Mouse (Mus musculus) v-Abl transformed pro-B cells (cell line): ENCODE measurements around the gene Trmt112.

Experiments used
- in situ Hi-C, 2 experiments: fragments of 400-800 bp; cut with MboI; formaldehyde crosslinking; loops; one replicate each; pipeline ENCODE4 v1.15.1; 2025; ENCODE audit not compliant: unreplicated experiment in 2 of 2

Trmt112 gene

DNA sequence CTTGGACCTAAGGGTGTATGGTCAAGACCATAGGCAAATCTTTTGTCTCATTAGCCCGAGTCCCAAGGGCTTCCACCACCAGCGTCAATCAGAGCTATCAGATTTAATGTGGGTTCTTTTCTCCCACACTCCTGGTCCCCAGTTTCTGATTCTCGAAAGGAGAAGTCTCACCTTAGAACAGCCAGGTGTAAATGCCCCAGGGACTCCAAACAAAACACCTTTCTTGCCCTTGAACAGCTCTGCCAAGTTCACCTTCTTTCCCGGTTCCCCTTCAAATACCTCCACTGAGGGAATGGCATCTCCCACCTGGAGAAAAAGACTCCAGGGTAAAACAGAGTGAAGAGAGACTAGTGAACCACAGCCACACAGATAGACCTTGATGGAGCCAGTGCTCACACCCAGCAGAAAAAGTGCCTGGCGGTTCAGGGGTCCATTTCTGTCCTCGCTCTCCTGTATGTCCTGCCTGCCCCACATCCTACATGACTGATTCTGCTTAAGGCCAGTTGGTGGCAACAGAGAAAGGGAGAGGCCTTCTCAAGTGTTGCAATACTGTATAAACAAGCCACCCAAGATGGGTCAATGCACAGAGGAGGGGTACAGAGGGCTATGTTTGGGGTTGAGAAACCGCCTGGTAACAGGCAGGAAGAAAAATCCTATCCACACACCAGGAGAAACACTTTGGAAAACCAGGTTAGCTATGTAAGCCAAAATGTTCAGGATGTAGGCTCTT lies 1.5 kb upstream of the Trmt112 start:
- in situ Hi-C loops: no loop called here

DNA sequence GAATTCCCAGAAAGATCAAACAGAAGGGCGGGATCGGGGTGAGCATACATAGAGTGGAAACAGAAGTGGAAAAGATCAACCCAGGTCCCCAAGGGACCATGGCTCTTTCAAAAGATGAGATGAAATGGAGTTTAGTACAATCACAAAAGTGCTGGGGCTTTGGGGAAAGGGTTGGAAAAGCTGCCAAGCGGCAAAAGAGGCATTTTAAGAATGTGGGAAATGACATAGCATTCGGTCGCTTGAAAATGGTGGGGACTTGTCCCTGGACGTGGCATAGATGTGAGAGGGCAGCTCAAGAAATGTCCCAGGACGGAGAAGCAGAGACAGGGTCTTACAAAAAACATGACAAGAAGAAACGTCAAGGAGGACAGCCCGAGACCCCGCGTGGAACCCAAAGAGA lies 477 bp upstream of the Trmt112 start:
- in situ Hi-C loops: no loop called here

DNA sequence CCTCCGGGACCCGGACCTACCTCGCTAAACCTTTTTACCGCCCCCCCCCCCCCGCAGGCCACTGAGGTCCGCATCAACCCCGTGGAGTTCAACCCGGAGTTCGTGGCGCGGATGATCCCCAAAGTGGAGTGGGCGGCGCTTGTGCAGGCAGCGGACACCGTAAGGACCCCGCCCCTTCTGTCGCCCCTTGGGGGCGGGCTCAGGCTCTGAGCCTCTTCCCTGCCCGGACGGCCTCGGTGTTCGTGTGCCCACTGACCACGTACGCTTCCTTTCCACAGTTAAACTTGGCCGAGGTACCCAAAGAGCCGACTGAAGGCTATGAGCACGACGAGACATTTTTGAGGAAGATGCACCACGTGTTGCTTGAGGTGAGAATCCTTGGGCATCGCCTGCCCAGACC lies 808 bp downstream of the Trmt112 start:
- in situ Hi-C loops: loop anchor here (5.0 kb wide), 1 partner anchor 38 kb away; no protein-coding TSS in a partner anchor

DNA sequence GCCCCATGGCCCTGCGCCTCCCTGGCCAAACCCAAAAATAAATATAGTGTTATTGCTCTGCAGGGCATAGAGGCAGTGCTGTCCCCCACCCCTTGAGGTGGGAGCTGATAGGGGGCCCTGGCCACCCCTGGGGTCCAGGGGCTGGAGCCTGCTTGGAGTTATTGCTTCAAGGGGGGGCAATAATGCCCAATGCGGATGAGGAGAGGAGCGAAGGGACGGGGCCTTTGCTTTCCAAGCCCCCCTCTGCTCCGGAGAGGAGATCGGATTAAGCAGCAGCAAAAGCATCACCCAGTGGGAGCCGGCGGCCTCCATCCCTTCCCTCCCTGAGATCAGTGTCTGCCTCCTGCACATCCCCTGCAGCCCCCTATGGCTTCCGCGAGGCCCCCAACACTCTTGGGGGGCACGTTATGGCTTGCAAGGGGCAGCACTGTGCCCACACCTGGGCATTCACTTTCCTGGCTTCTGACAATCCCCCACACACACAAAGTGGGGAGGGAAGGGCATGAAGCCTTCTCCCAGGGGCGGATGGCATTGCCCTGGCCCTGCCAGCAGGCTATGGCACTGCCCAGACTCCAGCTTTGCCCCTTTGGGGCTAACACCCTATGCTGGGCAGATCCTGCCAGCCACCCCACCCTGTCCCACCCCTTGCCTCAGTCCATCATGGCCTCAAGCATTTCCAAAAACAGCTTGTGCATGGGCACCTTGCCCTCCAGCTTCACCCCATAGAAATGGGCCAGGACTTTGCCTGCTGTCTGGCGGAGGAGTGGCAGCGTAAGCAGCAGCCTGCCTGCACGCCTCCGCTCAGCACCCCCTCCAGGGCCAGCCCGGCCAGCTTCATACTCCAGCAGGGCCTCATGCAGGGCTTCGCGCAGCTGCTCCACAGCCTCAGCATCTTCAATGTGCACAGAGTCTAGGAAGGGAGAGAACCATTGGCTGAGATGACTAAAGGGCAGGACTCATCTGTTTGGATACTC lies 1.9 kb downstream of the Trmt112 start:
- in situ Hi-C loops: loop anchor here (5.0 kb wide), 1 partner anchor 39 kb away; no protein-coding TSS in a partner anchor

DNA sequence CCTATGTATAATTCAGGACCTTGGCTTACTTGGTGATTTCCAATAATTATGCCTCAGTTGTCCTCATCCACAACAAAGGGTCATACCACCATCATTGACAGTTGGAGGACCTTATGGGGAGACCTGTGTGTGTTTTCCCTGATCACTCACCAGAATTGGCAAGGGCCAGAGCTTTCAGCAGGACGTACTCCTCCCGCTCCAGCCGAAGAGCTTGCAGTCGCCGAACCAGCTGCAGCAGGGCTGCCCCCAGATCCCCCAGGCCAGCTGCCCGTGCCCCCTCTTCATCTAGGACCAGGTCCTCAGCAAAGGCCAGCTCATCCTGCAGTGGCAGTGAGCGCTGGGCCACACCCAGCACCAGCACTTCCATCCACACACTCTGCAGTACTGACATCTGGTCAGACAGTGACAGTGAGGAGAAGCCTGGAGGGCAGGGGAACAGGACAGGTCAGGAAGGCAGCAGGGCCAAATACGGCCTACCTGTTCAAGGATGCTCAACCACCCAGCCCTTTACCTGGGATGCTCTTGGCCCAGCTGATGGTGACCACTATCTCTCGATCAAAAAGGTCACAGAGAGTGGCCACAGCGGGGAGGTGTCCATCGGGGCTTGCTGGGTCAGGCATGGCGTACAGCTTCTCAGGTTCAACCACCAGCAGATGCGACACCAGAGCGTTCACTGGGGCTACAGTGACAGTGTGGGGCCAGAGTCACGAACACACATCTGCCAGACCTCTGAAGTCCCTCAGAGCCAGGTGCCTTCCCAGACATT lies 2.9 kb downstream of the Trmt112 start:
- in situ Hi-C loops: loop anchor here (5.0 kb wide), 1 partner anchor 40 kb away; no protein-coding TSS in a partner anchor

DNA sequence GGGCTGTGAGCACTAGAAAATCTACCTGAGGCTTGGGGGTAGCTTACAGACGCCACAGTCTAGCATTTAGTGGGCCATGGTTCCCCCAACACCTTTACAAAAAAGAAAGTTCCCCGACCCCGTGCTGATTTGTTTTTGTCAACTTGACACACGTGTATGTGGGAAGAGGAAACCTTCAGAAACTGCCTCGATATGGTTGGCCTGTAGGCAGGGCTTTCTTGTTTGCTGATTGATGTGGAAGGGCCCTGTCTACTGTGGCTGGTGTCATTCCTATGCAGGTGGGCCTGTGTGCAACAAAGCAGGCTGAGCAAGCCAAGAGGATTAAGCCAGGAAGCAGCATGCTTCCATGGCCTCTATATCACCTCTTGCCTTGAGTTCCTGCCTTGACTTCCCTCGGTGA lies 3.5 kb downstream of the Trmt112 start:
- in situ Hi-C loops: loop anchor here (5.0 kb wide), 1 partner anchor 41 kb away; no protein-coding TSS in a partner anchor

DNA sequence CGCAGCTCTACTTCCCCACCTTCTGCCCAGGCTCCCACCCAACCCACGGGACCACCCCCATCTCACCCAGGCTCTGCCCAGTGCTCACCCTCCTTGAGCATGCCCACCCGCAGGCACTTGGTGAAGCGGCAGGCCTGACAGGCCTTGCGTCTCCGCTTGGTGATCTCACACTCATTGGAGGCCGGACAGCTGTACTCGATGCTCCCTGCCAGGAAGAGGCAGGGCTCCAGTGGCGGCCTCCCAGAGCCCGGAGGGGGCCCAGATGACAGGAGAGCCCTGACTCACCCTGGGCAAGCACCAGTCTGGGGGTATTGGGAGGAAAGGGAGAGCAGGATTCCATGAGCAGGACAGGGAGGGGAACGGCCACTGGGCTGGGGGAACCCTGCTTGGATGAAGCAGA lies 4.5 kb downstream of the Trmt112 start:
- in situ Hi-C loops: loop anchor here (5.0 kb wide), 1 partner anchor 42 kb away; no protein-coding TSS in a partner anchor

DNA sequence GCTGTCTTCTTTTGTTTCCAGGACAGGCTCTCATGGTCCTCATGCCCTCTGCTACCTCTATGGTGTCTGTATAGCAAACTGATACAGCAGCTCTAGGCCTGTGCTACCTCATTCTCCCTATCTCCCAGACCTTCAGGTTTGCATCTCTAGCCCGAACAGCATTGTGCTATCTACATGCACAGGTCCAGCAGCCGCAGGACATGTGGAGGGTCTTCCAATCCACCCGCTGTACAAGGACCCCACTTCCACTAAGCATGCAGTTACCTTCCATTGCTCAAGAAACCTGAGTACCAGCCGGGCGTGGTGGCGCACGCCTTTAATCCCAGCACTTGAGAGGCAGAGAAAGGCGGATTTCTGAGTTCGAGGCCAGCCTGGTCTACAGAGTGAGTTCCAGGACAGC lies 5.0 kb downstream of the Trmt112 start:
- in situ Hi-C loops: loop anchor here (5.0 kb wide), 1 partner anchor 42 kb away; no protein-coding TSS in a partner anchor

DNA sequence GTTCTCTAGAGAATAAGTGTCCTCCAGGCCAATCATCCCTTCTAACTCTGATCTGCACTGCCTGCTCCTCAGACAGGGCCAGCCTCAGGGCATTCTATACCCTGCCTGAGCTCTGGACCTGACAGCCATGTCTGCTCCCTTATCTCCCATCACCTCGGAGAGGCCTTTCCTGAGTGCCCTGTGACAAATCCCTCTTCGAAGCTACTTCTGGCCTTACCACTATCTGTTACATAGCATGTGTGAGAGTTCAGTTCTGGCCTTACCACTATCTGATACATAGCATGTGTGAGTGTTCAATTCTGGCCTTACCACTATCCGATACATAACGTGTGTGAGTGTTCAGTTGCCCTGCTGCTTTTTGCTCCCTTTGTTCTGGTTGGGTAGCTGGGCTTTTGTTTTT lies 5.8 kb downstream of the Trmt112 start:
- in situ Hi-C loops: no loop called here

DNA sequence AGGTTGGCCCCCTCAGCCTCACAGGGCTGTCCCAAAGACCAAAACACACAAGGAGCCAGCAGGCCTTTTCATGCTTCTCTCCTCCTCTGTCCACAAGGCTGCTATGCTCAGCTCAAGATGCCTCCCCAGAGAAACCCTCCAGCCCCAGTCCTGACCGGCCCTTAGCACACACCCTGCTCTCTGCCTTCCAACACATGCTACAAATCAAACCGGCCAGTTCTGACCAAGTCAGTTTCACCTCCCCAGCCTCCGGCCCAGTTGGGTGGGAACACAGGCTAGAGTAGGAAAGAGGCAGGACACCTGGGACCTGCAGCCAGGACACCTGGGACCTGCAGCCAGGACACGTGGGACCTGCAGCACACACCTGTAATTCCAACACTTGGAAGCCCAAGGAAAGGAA lies 7.0 kb downstream of the Trmt112 start:
- in situ Hi-C loops: no loop called here

DNA sequence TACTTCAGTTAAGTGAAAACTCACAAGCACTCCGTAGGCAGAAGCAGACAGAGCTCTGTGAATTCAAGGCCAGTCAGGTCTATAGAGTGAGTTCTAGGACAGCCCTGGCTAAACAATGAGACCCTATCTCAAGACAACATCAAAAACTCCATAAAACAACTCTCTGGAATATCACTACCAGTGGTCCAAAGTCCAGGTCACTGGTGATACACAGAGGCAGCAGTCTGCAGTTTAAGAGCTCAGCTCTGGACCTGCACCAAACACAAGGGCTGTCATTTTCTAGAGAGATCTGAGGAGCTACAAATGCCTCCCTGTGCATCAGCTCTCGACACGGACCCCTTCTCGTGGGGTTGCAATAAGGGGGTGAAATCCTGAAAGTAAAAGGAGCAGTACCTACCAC lies 8.8 kb downstream of the Trmt112 start:
- in situ Hi-C loops: no loop called here

DNA sequence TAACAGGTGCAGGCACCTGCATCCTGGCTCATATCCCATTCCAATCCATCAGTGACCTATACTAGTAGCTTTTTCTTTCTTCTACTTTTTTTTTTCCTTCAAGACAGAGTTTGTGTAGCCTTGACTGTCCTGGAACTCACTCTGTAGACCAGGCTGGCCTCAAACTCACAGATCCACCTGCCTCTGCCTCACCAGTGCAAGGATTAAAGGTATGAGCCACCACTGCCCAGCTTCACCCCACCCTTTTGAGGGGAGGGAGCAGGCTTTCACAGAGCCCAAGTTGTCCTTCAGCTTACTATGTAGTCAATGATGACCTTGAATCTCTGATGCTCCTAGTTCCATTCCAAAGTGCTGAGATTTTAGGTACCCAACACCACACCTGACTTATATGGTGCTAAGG lies 9.9 kb downstream of the Trmt112 start:
- in situ Hi-C loops: no loop called here

DNA sequence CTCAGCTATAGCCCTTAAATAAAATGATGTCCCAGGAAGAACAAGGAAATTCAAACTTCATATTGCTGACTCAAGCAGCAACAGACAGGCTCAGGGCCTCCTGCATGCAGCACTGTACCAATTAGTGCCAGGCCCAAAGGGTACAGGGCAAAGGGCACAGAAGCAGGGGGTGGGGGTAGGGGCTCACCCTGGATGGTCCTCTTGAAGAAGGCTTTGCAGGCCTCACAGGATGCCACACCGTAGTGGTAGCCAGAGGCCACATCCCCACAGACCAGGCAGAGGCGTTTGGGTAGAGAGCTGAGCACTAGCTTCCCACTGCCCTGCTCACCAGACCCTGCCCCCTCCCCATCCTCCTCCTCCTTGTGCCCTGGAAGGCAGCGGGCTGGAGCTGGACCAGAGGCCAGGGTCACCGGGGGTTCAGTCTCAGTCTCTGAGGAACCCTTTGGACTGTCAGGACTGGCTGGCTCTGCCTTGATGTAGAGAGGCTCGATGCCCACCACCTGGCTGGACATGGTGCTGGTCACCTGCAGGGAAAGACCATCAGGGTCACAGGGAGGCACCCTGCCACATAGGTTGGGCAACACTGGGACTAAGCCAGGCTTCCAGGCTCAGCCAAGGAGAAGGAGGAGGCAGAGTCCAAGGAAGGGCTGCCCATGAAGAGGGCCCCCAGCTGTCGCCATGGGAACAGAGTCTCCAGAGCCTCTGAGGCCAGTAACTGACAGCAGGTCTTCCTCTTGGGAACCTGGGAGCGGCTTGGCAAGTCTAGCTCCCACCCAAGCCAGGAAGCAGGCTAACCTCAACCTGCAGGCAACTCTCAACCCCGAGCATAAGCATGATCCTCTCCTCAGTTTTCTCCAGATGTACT lies 10.6 kb downstream of the Trmt112 start:
- in situ Hi-C loops: loop anchor here (5.0 kb wide), 2 partner anchors 57 to 102 kb away; partner anchors contain the start of gene Plcb3 (in 2 of the 2)

DNA sequence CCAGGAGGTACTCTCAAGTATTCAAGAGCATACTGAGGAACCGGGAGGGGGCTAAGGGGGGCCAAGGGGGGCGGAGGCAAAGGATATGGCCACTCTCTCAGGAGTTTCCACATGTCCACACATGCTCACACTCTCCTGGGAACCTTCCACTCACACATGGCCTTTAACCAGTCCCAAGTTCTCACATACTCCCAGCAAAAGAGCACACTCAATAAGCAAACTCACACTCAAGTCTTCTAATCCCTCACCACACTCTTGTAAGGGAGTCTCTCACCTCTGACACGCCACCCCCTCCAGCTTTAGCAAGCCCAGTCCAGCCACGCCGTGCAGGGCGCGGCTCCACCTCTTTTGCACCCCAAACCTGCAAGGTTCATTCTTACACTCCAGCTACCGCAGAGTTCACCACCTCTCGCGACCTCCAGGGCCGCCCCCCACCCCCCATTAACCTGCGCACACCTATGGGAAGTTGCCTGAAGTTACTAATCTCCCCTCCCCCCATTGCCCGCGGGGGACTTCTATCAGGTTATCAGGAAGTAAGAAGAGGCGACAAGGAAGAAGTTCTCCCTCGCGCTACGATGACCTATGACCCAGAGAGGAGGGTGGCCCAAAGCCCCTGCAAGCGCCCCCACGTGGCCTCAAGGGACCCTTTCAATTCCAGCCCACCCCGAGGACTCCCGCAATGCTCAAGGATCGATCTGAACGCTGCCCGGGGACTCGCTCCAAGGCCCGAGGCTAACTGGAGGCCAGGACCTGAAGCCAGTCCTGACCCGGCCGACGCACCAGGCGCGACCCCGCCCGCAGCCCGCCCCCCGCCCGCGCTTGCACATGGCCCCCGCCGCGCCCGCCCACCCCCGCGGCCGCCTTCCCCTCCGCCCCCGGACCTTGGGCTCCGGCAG lies 11.5 kb downstream of the Trmt112 start:
- in situ Hi-C loops: loop anchor here (5.0 kb wide), 2 partner anchors 56 to 101 kb away; partner anchors contain the start of gene Plcb3 (in 2 of the 2)

DNA sequence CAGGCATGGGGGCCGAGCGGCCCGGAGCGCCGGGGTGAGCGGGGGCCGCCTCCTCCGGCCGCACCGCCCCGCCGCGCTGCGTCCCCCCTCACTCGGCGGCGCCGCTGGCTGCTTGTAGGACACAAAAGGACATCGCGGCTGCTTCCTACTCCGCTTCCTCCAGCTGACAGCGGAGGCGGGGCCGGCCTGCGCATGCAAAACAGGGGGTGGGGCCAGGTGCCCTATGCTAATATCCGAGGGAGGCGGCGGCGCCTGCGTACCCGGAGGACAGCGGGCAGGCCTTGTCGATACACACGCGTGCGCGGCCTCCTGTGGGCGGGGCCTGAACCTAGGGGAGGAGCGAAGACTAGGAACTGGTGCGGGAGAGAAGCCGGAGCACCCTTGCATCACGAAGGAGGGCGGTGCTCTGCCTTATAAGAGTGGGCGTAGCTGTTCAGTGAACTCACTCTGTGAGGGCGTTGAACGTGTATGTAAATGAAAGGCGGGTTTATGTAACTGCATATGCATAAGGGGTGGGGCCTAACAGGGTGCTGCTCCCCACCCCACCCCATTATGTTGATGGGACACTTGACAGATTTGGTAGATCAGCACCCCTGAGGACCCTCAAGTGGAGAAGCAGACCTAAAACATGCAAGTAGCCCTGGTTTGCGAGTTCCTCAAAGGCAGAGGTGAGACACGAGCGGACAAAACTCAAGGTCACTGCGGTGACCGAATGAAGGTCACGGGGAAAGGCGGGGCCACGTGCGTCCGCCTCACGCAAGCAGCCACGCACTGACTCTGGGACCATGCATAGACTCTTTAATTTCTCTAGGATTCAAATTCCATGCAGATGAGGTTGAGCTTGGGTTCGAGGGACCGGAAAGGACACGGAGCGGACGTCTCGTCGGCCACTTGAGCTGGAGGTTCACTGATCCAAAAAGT lies 12.4 kb downstream of the Trmt112 start, which contains the start of gene Esrra:
Gene Esrra (minus strand): TSS at position 167 of the 921 bp plus-strand sequence.
- in situ Hi-C loops: loop anchor here (5.0 kb wide), 2 partner anchors 55 to 100 kb away; partner anchors contain the start of gene Plcb3 (in 2 of the 2)

DNA sequence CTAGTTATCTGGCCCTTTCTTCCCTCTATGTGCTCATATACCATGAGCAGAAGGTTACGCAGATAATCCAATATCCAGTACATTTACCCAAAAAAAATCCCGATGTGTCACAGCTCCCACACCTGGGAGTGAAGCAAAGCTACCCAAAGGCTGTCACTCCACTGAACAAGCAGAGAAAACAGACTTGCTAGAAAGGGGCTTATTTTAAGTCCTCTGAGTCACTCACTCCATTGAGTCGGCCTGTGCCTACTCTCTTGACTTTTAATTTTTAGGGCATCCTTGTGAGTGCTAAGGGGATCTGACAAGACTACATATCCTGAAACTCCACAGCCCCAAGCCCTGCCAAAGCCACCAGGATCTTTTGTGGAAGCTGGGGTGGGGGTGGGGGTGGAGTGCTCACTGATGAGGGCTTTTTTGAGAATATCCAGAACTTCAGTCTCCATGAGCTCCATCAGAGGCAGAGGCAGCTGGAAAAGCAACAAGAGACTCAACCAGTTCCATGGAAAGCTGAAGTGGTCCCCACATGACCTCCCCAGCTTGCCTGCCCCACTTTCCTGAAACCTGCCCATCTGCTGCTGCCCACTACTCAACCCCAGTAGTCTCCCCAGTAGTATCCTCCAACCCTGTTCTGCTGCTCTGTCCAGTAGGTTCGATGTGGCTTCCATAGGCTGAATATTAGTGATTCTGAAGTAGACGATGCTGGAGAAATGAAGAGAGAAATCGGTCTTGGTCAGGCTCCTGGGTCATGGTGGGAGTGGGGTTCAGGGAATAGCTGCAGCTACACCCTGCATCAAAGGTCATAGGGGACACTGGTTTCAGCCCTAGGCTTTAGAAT lies 13.6 kb downstream of the Trmt112 start:
- in situ Hi-C loops: loop anchor here (5.0 kb wide), 2 partner anchors 54 to 99 kb away; partner anchors contain the start of gene Plcb3 (in 2 of the 2)
